Mouse (Mus musculus) liver, embryonic 15.5 days (tissue): ENCODE data around the gene Mapt. TPM values are rescaled to one million over a fixed set of nuclear protein-coding genes. Genes with fewer than 3 reads are reported as not detected.
A peak's percentile ranks its signal among the peaks of the same experiment; 100 is the strongest.

Experiments used
- ATAC-seq: fragments of 200-750 bp; cut with Nextera tagmentation; 2 replicates; pipeline ENCODE4 v1.8.0; 2017; ENCODE audit warnings: moderate number of reproducible peaks, mild to moderate bottlenecking, moderate library complexity; ENCODE audit not compliant: insufficient read depth
- H3K27ac ChIP-seq: fragments of 300-500 bp; sonication (generic); replicated peaks from 2 replicates; pipeline ENCODE4 v1.5.1; 2015; ENCODE audit warnings: mild to moderate bottlenecking, inconsistent platforms
- H3K27me3 ChIP-seq: fragments of 300-500 bp; sonication (generic); 2 replicates; pipeline ENCODE4 v1.6.1; 2015; ENCODE audit warnings: mild to moderate bottlenecking, inconsistent platforms
- H3K36me3 ChIP-seq: fragments of 300-500 bp; sonication (generic); replicated peaks from 2 replicates; pipeline ENCODE4 v1.6.1; 2015; ENCODE audit warnings: moderate library complexity, mild to moderate bottlenecking, inconsistent platforms
- H3K4me1 ChIP-seq: fragments of 300-500 bp; sonication (generic); replicated peaks from 2 replicates; pipeline ENCODE4 v1.6.1; 2015; ENCODE audit warnings: inconsistent platforms
- H3K4me2 ChIP-seq: fragments of 300-500 bp; sonication (generic); 2 replicates; pipeline ENCODE4 v1.6.1; 2015; ENCODE audit warnings: moderate library complexity, mild to moderate bottlenecking, inconsistent platforms
- H3K4me3 ChIP-seq: fragments of 300-500 bp; sonication (generic); replicated peaks from 2 replicates; pipeline ENCODE4 v1.5.1; 2015; ENCODE audit warnings: mild to moderate bottlenecking, inconsistent platforms
- H3K9ac ChIP-seq: fragments of 300-500 bp; sonication (generic); 2 replicates; pipeline ENCODE4 v1.6.1; 2015; ENCODE audit warnings: moderate library complexity, mild to moderate bottlenecking, inconsistent platforms
- H3K9me3 ChIP-seq: fragments of 300-500 bp; sonication (generic); replicated peaks from 2 replicates; pipeline ENCODE4 v1.6.1; 2016; ENCODE audit warnings: inconsistent platforms
- WGBS: fragments of 180-500 bp; shearing (Covaris S2); methylation state at CpG from one replicate; pipeline ENCODE4 v1.1.7; 2015; ENCODE audit warnings: mixed read lengths; ENCODE audit not compliant: insufficient replicate concordance; 5-methylcytosine and 5-hydroxymethylcytosine counted together
- polyA plus RNA-seq: library from polyadenylated mRNA; unstranded; fragments of >200 nt; fragmentation: Nextera tagmentation; extraction: Ambion mirVana; gene quantifications from 2 replicates; pipeline ENCODE4 v1.2.1, GENCODE M21; 2015

The Mapt gene
- 0.44 and 0.46 TPM in 2 replicates for polyA plus RNA-seq

- H3K27ac ChIP-seq, result no peak within 1 kb of the TSS
- no peaks in the 10 kb centered on the region for H3K36me3 ChIP-seq
- peak; percentile 85 for ATAC-seq
- no peaks in the 10 kb centered on the region for H3K9me3 ChIP-seq
- H3K9ac ChIP-seq, result no peak within 1 kb of the TSS
- peak within 1 kb of the TSS; percentile 78 for H3K4me2 ChIP-seq
- peak within 1 kb of the TSS; percentile 56 for H3K4me3 ChIP-seq
- WGBS, result under 1% methylated on average over 84 of the region's 94 CpGs
- H3K27me3 ChIP-seq, result peaks cover 75% of the 10 kb centered on the region
- H3K4me1 ChIP-seq, result peaks cover 19% of the 10 kb centered on the region; the same call in 1 of the 2 replicates
Measured at GRCm38 (mm10) chr11:104231041-104231911, at the start of gene Mapt. Gene Mapt, plus strand, starts transcription at chr11:104231390.

GRCm38 (mm10) chr11:104182141-104182540, 49.0 kb upstream of the Mapt start:
- Histone ChIP-seq H3K4me2 (no peak overlapping the region), H3K9ac (no peak overlapping the region), H3K4me3 (no peak overlapping the region), H3K36me3 (no peaks in the 10 kb centered on the region), H3K4me1 (no peaks in the 10 kb centered on the region), H3K27me3 (no peaks in the 10 kb centered on the region), H3K27ac (no peak overlapping the region), H3K9me3 (no peaks in the 10 kb centered on the region)
- 46% methylated on average over 3 of the region's 3 CpGs for WGBS
- ATAC-seq, result no peak

GRCm38 (mm10) chr11:104186135-104186836, 44.9 kb upstream of the Mapt start, which contains the start of gene Sppl2c:
Gene Sppl2c, plus strand, starts transcription at chr11:104186327.
- ATAC-seq, result no peak
- no peaks in the 10 kb centered on the region for H3K36me3 ChIP-seq
- H3K27ac ChIP-seq, result no peak within 1 kb of the TSS
- no peaks in the 10 kb centered on the region for H3K4me1 ChIP-seq
- no peaks in the 10 kb centered on the region for H3K9me3 ChIP-seq
- H3K4me3 ChIP-seq, result no peak within 1 kb of the TSS
- H3K27me3 ChIP-seq, result no peaks in the 10 kb centered on the region
- 55% methylated on average over 13 of the region's 13 CpGs for WGBS
- H3K9ac ChIP-seq, result no peak within 1 kb of the TSS
- no peak within 1 kb of the TSS for H3K4me2 ChIP-seq

GRCm38 (mm10) chr11:104186837-104187150, 44.4 kb upstream of the Mapt start:
- H3K4me2 ChIP-seq, result no peak overlapping the region
- no peaks in the 10 kb centered on the region for H3K36me3 ChIP-seq
- ATAC-seq, result no peak
- 72% methylated on average over 9 of the region's 9 CpGs for WGBS
- H3K9me3 ChIP-seq, result no peaks in the 10 kb centered on the region
- no peaks in the 10 kb centered on the region for H3K4me1 ChIP-seq
- no peaks in the 10 kb centered on the region for H3K27me3 ChIP-seq
- no peak overlapping the region for H3K4me3 ChIP-seq
- no peak overlapping the region for H3K9ac ChIP-seq
- H3K27ac ChIP-seq, result no peak overlapping the region

GRCm38 (mm10) chr11:104187766-104188165, 43.4 kb upstream of the Mapt start:
- H3K27me3 ChIP-seq, result no peaks in the 10 kb centered on the region
- H3K36me3 ChIP-seq, result no peaks in the 10 kb centered on the region
- 74% methylated on average over 10 of the region's 10 CpGs for WGBS
- H3K4me1 ChIP-seq, result no peaks in the 10 kb centered on the region
- ATAC-seq, result no peak
- no peaks in the 10 kb centered on the region for H3K9me3 ChIP-seq
- H3K9ac ChIP-seq, result no peak overlapping the region
- no peak overlapping the region for H3K27ac ChIP-seq
- no peak overlapping the region for H3K4me2 ChIP-seq
- no peak overlapping the region for H3K4me3 ChIP-seq

- Histone ChIP-seq H3K9ac (no peak overlapping the region), H3K9me3 (no peaks in the 10 kb centered on the region), H3K27me3 (no peaks in the 10 kb centered on the region), H3K4me2 (no peak overlapping the region), H3K4me3 (no peak overlapping the region), H3K36me3 (no peaks in the 10 kb centered on the region), H3K27ac (no peak overlapping the region), H3K4me1 (no peaks in the 10 kb centered on the region)
- 61% methylated on average over 2 of the region's 2 CpGs for WGBS
- ATAC-seq, result no peak
Measured at GRCm38 (mm10) chr11:104190008-104190407, 41.2 kb upstream of the Mapt start.

- ATAC-seq, result no peak
Measured at GRCm38 (mm10) chr11:104195382-104195781, 35.8 kb upstream of the Mapt start.

GRCm38 (mm10) chr11:104195791-104196190, 35.4 kb upstream of the Mapt start:
- no peak overlapping the region for H3K4me2 ChIP-seq
- no peaks in the 10 kb centered on the region for H3K36me3 ChIP-seq
- no peak overlapping the region for H3K9ac ChIP-seq
- no peaks in the 10 kb centered on the region for H3K4me1 ChIP-seq
- no peak for ATAC-seq
- H3K27me3 ChIP-seq, result peaks cover 11% of the 10 kb centered on the region
- H3K27ac ChIP-seq, result no peak overlapping the region
- H3K4me3 ChIP-seq, result no peak overlapping the region
- H3K9me3 ChIP-seq, result no peaks in the 10 kb centered on the region
- 11% methylated on average over 9 of the region's 9 CpGs for WGBS

More at GRCm38 (mm10) chr11:104195382-104195781, 35.8 kb upstream of the Mapt start:
- Histone ChIP-seq H3K4me1 (no peaks in the 10 kb centered on the region), H3K4me2 (no peak overlapping the region), H3K36me3 (no peaks in the 10 kb centered on the region), H3K9ac (no peak overlapping the region), H3K27ac (no peak overlapping the region), H3K27me3 (peaks cover 11% of the 10 kb centered on the region), H3K9me3 (no peaks in the 10 kb centered on the region), H3K4me3 (no peak overlapping the region)
- WGBS, result 52% methylated on average over 11 of the region's 11 CpGs

GRCm38 (mm10) chr11:104197861-104198260, 33.3 kb upstream of the Mapt start:
- H3K4me1 ChIP-seq, result no peaks in the 10 kb centered on the region
- H3K4me3 ChIP-seq, result no peak overlapping the region
- H3K4me2 ChIP-seq, result no peak overlapping the region
- peaks cover 11% of the 10 kb centered on the region for H3K27me3 ChIP-seq
- no peak overlapping the region for H3K27ac ChIP-seq
- 4% methylated on average over 10 of the region's 10 CpGs for WGBS
- no peaks in the 10 kb centered on the region for H3K9me3 ChIP-seq
- no peaks in the 10 kb centered on the region for H3K36me3 ChIP-seq
- ATAC-seq, result no peak
- no peak overlapping the region for H3K9ac ChIP-seq

- ATAC-seq, result no peak
- 32% methylated on average over 3 of the region's 3 CpGs for WGBS
- no peaks in the 10 kb centered on the region for H3K4me1 ChIP-seq
Measured at GRCm38 (mm10) chr11:104203271-104203670, 27.9 kb upstream of the Mapt start.

GRCm38 (mm10) chr11:104206573-104206972, 24.6 kb upstream of the Mapt start:
- WGBS, result 52% methylated on average over 4 of the region's 4 CpGs
- no peaks in the 10 kb centered on the region for H3K27me3 ChIP-seq

More at GRCm38 (mm10) chr11:104203271-104203670, 27.9 kb upstream of the Mapt start:
- no peaks in the 10 kb centered on the region for H3K36me3 ChIP-seq
- H3K4me2 ChIP-seq, result no peak overlapping the region
- no peak overlapping the region for H3K9ac ChIP-seq
- H3K27me3 ChIP-seq, result peaks cover 2% of the 10 kb centered on the region; the same call in 1 of the 2 replicates
- H3K4me3 ChIP-seq, result no peak overlapping the region
- no peaks in the 10 kb centered on the region for H3K9me3 ChIP-seq
- no peak overlapping the region for H3K27ac ChIP-seq

More at GRCm38 (mm10) chr11:104206573-104206972, 24.6 kb upstream of the Mapt start:
- no peak for ATAC-seq
- no peak overlapping the region for H3K9ac ChIP-seq
- no peaks in the 10 kb centered on the region for H3K36me3 ChIP-seq
- no peaks in the 10 kb centered on the region for H3K4me1 ChIP-seq
- H3K9me3 ChIP-seq, result no peaks in the 10 kb centered on the region
- H3K27ac ChIP-seq, result no peak overlapping the region
- no peak overlapping the region for H3K4me3 ChIP-seq
- H3K4me2 ChIP-seq, result no peak overlapping the region
